Mouse (Mus musculus): Measurements from ENCODE around the gene Yipf1. TPM values are rescaled to one million over a fixed set of nuclear protein-coding genes. Genes with fewer than 3 reads are reported as not detected.

The Yipf1 gene
- 23.8 and 24.8 TPM in 2 replicates for polyA plus RNA-seq (2015; fragmentation: Nextera tagmentation; extraction: Ambion mirVana)

- H3K4me3 ChIP-seq (replicated peaks) = peak within 1 kb of the TSS; percentile 71
- H3K27ac ChIP-seq (replicated peaks) = 0 out of 2 replicates have a peak within 1 kb of the TSS, but pooled peaks have one; percentile 1
- WGBS (ENCODE audit: insufficient replicate concordance) = 1% methylated on average over 29 of the region's 29 CpGs
- peak; percentile 91 for ATAC-seq (ENCODE audit: insufficient read depth)
- H3K4me1 ChIP-seq (replicated peaks) = peaks cover 21% of the 10 kb centered on the region
- peaks cover 7% of the 10 kb centered on the region; the same call in 1 of the 2 replicates for H3K27me3 ChIP-seq
- H3K9ac ChIP-seq = peak within 1 kb of the TSS; percentile 49
- no peaks in the 10 kb centered on the region for H3K9me3 ChIP-seq (replicated peaks)
- H3K36me3 ChIP-seq (replicated peaks) = peaks cover 10% of the 10 kb centered on the region; the same call in 1 of the 2 replicates
- peak within 1 kb of the TSS; percentile 73 for H3K4me2 ChIP-seq
These were observed at the start of gene Yipf1 for GRCm38 (mm10) chr4:107313690-107314478. Gene Yipf1 (plus strand): TSS chr4:107314363.

GRCm38 (mm10) chr4:107273683-107274082 is 40.5 kb upstream of the Yipf1 start:
- Histone ChIP-seq H3K27me3 (no peaks in the 10 kb centered on the region), H3K4me3 (replicated peaks) (no peak overlapping the region), H3K9me3 (replicated peaks) (no peaks in the 10 kb centered on the region), H3K4me1 (replicated peaks) (no peaks in the 10 kb centered on the region), H3K36me3 (replicated peaks) (no peaks in the 10 kb centered on the region), H3K4me2 (no peak overlapping the region), H3K9ac (no peak overlapping the region), H3K27ac (replicated peaks) (no peak overlapping the region)
- no peak for ATAC-seq (ENCODE audit: insufficient read depth)
- WGBS (ENCODE audit: insufficient replicate concordance) = 72% methylated on average over 4 of the region's 4 CpGs

GRCm38 (mm10) chr4:107274511-107274910 is 39.7 kb upstream of the Yipf1 start:
- Histone ChIP-seq H3K36me3 (replicated peaks) (no peaks in the 10 kb centered on the region), H3K9me3 (replicated peaks) (no peaks in the 10 kb centered on the region), H3K4me2 (no peak overlapping the region), H3K4me3 (replicated peaks) (no peak overlapping the region), H3K9ac (no peak overlapping the region), H3K4me1 (replicated peaks) (no peaks in the 10 kb centered on the region), H3K27ac (replicated peaks) (no peak overlapping the region), H3K27me3 (no peaks in the 10 kb centered on the region)
- no peak for ATAC-seq (ENCODE audit: insufficient read depth)
- WGBS (ENCODE audit: insufficient replicate concordance) = 72% methylated on average over 5 of the region's 5 CpGs

GRCm38 (mm10) chr4:107278188-107278707 is 35.9 kb upstream of the Yipf1 start:
- Histone ChIP-seq H3K9me3 (replicated peaks) (no peaks in the 10 kb centered on the region), H3K27ac (replicated peaks) (no peak overlapping the region), H3K9ac (no peak overlapping the region), H3K4me2 (no peak overlapping the region), H3K4me3 (replicated peaks) (no peak overlapping the region), H3K4me1 (replicated peaks) (no peaks in the 10 kb centered on the region), H3K36me3 (replicated peaks) (no peaks in the 10 kb centered on the region), H3K27me3 (no peaks in the 10 kb centered on the region)
- 48% methylated on average over 8 of the region's 8 CpGs for WGBS (ENCODE audit: insufficient replicate concordance)
- no peak for ATAC-seq (ENCODE audit: insufficient read depth)

GRCm38 (mm10) chr4:107280843-107281475 is 33.2 kb upstream of the Yipf1 start:
- H3K4me2 ChIP-seq = no peak overlapping the region

GRCm38 (mm10) chr4:107285446-107286200 is 28.5 kb upstream of the Yipf1 start:
- Histone ChIP-seq H3K36me3 (replicated peaks) (no peaks in the 10 kb centered on the region), H3K9ac (no peak overlapping the region), H3K4me3 (replicated peaks) (no peak overlapping the region), H3K9me3 (replicated peaks) (no peaks in the 10 kb centered on the region), H3K27me3 (no peaks in the 10 kb centered on the region), H3K4me1 (replicated peaks) (no peaks in the 10 kb centered on the region), H3K27ac (replicated peaks) (no peak overlapping the region), H3K4me2 (no peak overlapping the region)
- no peak for ATAC-seq (ENCODE audit: insufficient read depth)
- 56% methylated on average over 3 of the region's 3 CpGs for WGBS (ENCODE audit: insufficient replicate concordance)

More at GRCm38 (mm10) chr4:107280843-107281475, 33.2 kb upstream of the Yipf1 start:
- Histone ChIP-seq H3K4me3 (replicated peaks) (no peak overlapping the region), H3K9ac (no peak overlapping the region), H3K36me3 (replicated peaks) (no peaks in the 10 kb centered on the region), H3K9me3 (replicated peaks) (no peaks in the 10 kb centered on the region), H3K4me1 (replicated peaks) (no peaks in the 10 kb centered on the region), H3K27ac (replicated peaks) (no peak overlapping the region), H3K27me3 (no peaks in the 10 kb centered on the region)
- no peak for ATAC-seq (ENCODE audit: insufficient read depth)
- 69% methylated on average over 7 of the region's 7 CpGs for WGBS (ENCODE audit: insufficient replicate concordance)

GRCm38 (mm10) chr4:107286386-107286785 is 27.8 kb upstream of the Yipf1 start:
- Histone ChIP-seq H3K9ac (no peak overlapping the region), H3K4me2 (no peak overlapping the region), H3K27ac (replicated peaks) (no peak overlapping the region), H3K9me3 (replicated peaks) (no peaks in the 10 kb centered on the region), H3K27me3 (no peaks in the 10 kb centered on the region), H3K4me1 (replicated peaks) (no peaks in the 10 kb centered on the region), H3K36me3 (replicated peaks) (no peaks in the 10 kb centered on the region), H3K4me3 (replicated peaks) (no peak overlapping the region)
- ATAC-seq (ENCODE audit: insufficient read depth) = no peak
- 75% methylated on average over 8 of the region's 8 CpGs for WGBS (ENCODE audit: insufficient replicate concordance)

- 59% methylated on average over 2 of the region's 2 CpGs for WGBS (ENCODE audit: insufficient replicate concordance)
- H3K9ac ChIP-seq = no peak overlapping the region
- no peak overlapping the region for H3K4me2 ChIP-seq
- H3K4me3 ChIP-seq (replicated peaks) = no peak overlapping the region
- H3K4me1 ChIP-seq (replicated peaks) = no peaks in the 10 kb centered on the region
- H3K27me3 ChIP-seq = no peaks in the 10 kb centered on the region
- H3K9me3 ChIP-seq (replicated peaks) = no peaks in the 10 kb centered on the region
- no peak overlapping the region for H3K27ac ChIP-seq (replicated peaks)
- ATAC-seq (ENCODE audit: insufficient read depth) = no peak
- H3K36me3 ChIP-seq (replicated peaks) = no peaks in the 10 kb centered on the region
These were observed 26.6 kb upstream of the Yipf1 start for GRCm38 (mm10) chr4:107287517-107287916.

GRCm38 (mm10) chr4:107291611-107292272 is 22.4 kb upstream of the Yipf1 start:
- H3K27ac ChIP-seq (replicated peaks) = no peak overlapping the region
- H3K4me2 ChIP-seq = no peak overlapping the region
- no peaks in the 10 kb centered on the region for H3K27me3 ChIP-seq
- H3K9me3 ChIP-seq (replicated peaks) = no peaks in the 10 kb centered on the region
- H3K4me1 ChIP-seq (replicated peaks) = no peaks in the 10 kb centered on the region
- 64% methylated on average over 7 of the region's 7 CpGs for WGBS (ENCODE audit: insufficient replicate concordance)
- H3K9ac ChIP-seq = no peak overlapping the region
- ATAC-seq (ENCODE audit: insufficient read depth) = no peak
- H3K36me3 ChIP-seq (replicated peaks) = no peaks in the 10 kb centered on the region
- H3K4me3 ChIP-seq (replicated peaks) = no peak overlapping the region

- no peak overlapping the region for H3K4me3 ChIP-seq (replicated peaks)
- no peaks in the 10 kb centered on the region for H3K36me3 ChIP-seq (replicated peaks)
- H3K27me3 ChIP-seq = no peaks in the 10 kb centered on the region
- no peak for ATAC-seq (ENCODE audit: insufficient read depth)
- no peaks in the 10 kb centered on the region for H3K9me3 ChIP-seq (replicated peaks)
- WGBS (ENCODE audit: insufficient replicate concordance) = 21% methylated on average over 4 of the region's 4 CpGs
- no peaks in the 10 kb centered on the region for H3K4me1 ChIP-seq (replicated peaks)
- no peak overlapping the region for H3K9ac ChIP-seq
- no peak overlapping the region for H3K4me2 ChIP-seq
- H3K27ac ChIP-seq (replicated peaks) = no peak overlapping the region
These were observed 21.9 kb upstream of the Yipf1 start for GRCm38 (mm10) chr4:107292273-107292662.

All from liver, embryonic 15.5 days (tissue).